Mouse (Mus musculus) ovary, postnatal 10 days (tissue): ENCODE data around the gene Olfr164.

Source experiments
- DNase-seq: peaks from one replicate; pipeline ENCODE4 v3.0.0; 2022; ENCODE audit warnings: low spot score

Olfr164 gene

DNA sequence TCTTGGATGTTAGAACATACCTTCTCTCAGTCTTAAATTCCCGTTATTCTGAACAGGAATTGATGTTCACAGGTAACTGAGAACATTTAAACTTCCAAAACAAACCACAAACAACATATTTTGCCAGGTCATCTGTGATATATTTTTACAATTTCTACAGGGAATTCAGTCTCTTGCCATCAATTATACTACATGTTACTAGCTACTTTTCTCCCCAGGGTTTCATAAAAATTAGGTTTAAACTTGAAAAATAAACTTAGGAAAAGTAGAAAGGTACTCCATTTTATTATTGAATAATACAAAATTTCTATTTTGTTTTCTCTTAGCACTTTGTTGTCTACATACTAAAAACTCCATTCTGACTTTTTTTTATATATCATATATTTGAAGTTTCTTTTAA lies at the start of gene Olfr164:
Olfr164 (minus strand) TSS at position 101 of the 400 bp plus-strand sequence.
- DNase-seq, result no peak

DNA sequence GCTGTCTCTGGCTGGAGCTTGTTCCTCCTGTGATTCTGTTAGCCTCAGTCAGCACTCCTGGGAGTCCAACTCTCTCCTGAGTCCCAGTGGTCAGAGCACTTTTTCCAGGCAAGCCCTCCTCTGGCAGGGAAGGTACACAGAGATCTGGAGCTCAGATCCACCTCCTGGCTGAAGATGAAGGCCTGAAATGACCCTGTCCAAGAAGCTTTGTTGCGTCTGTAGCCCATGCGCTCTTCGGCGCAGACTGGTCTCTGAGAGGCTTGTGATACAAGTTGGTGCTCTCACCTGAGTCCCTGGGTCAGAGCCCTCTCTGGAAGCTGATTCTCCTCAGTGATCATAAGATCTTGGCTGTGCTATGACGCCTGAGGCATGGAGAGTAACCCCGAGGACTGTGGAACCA lies 35.2 kb upstream of the Olfr164 start:
- no peak for DNase-seq

DNA sequence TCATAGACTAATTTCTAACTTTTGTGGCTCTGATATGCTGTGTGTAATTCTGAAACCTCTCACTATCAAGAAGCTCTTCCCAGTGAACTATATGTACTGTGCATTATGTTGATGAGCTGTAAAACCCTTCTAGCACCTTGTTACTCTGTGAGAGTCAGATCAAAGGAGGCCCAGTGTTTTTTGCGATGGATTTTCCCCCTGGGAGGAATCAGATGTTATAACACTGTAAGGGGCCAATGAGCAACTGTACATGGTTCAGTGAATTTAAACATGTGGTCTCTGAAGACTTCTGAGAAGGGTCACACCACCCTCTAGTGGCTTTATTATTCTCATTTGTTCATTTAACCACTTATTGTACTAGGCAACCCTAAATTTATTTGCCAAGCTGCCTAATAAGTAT lies 50.6 kb downstream of the Olfr164 start:
- DNase-seq, result no peak

- DNase-seq, result no peak
These were observed 53.1 kb downstream of the Olfr164 start for GRCm38 (mm10) chr16:19260780-19261179.

- no peak for DNase-seq
These were observed 68.0 kb downstream of the Olfr164 start for GRCm38 (mm10) chr16:19245835-19246234.

DNA sequence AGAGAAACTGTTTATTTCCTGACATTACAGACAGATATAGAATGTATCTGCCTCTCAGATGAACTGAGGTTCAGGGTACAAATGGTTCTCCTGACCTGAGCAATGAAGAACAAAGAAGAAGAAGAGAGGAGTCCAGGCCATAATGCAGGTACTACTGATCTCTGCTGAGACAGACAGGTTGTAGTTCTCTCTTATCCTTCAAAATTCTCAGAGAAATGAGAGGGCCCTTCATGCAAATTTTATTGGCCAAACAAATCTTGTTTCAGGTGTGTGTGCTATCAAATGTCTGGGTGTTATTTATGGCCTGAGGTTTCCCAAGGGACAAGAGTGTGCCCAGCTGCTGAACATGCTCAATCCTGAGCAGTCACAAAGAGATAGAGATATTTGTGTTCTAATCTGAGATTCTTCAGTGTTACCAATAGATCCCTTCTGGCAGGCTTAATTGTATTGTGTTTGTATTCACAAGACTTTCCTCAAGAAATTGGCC lies 72.3 kb downstream of the Olfr164 start:
- DNase-seq, result no peak

GRCm38 (mm10) chr16:19240792-19241538 lies 72.9 kb downstream of the Olfr164 start:
- DNase-seq, result no peak

DNA sequence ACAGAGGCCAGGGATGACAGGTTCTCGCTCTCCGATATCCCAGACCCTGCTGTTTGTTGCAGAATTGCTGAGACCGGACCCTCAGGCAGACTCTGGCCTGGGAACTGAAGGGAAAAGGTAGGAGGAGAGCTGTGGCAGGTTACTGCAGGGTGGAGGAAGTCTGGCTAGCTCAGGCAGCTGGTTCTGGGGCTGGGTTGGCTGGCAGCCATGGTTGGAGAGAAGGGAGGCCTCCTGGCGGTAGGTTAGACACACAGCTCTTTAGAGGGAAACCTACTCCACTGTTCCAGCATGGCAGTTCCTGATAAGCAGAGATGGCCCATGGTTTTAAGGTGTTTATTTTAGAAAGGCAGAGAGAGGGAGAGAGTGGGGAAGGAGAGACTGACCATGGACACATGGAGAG lies 77.1 kb downstream of the Olfr164 start:
- DNase-seq, result no peak
